Mouse (Mus musculus) midbrain, embryonic 14.5 days (tissue): ENCODE measurements around the gene Mtfmt. TPM values are rescaled to one million over a fixed set of nuclear protein-coding genes. Genes with fewer than 3 reads are reported as not detected.

ENCODE experiments used
- ATAC-seq: fragments of 200-750 bp; cut with Nextera tagmentation; 2 replicates; pipeline ENCODE4 v1.8.0; 2017; ENCODE audit warnings: moderate number of reproducible peaks, moderate library complexity; ENCODE audit not compliant: low FRiP score, low TSS enrichment
- DNase-seq: peaks from one replicate; pipeline ENCODE4 v3.0.0-alpha.2; 2015
- H3K27ac ChIP-seq: fragments of 300-500 bp; sonication (generic); replicated peaks from 2 replicates; pipeline ENCODE4 v1.5.1; 2014; ENCODE audit warnings: mild to moderate bottlenecking, low read depth, low read length, moderate library complexity
- H3K27me3 ChIP-seq: fragments of 300-500 bp; sonication (generic); 2 replicates; pipeline ENCODE4 v1.6.1; 2014; ENCODE audit warnings: low read length, control low read depth, mixed read lengths; ENCODE audit not compliant: control insufficient read depth, insufficient read depth
- H3K36me3 ChIP-seq: fragments of 300-500 bp; sonication (generic); 2 replicates; pipeline ENCODE4 v1.6.1; 2014; ENCODE audit warnings: low read length, control low read depth; ENCODE audit not compliant: control insufficient read depth, insufficient read depth
- H3K4me1 ChIP-seq: fragments of 300-500 bp; sonication (generic); 2 replicates; pipeline ENCODE4 v1.6.1; 2014; ENCODE audit warnings: mild to moderate bottlenecking, antibody characterized with exemption, low read length, control low read depth; ENCODE audit not compliant: control insufficient read depth, insufficient read depth
- H3K4me2 ChIP-seq: fragments of 300-500 bp; sonication (generic); 2 replicates; pipeline ENCODE4 v1.6.1; 2014; ENCODE audit warnings: mild to moderate bottlenecking, low read length, moderate library complexity
- H3K4me3 ChIP-seq: fragments of 300-500 bp; sonication (generic); replicated peaks from 2 replicates; pipeline ENCODE4 v1.5.1; 2014; ENCODE audit warnings: low read depth, low read length
- H3K9ac ChIP-seq: fragments of 300-500 bp; sonication (generic); replicated peaks from 2 replicates; pipeline ENCODE4 v1.6.1; 2014; ENCODE audit warnings: mild to moderate bottlenecking, low read length, moderate library complexity
- H3K9me3 ChIP-seq: fragments of 300-500 bp; sonication (generic); 2 replicates; pipeline ENCODE4 v1.6.1; 2016; ENCODE audit warnings: low read length, control low read depth, mixed read lengths; ENCODE audit not compliant: control insufficient read depth
- WGBS: fragments of 180-500 bp; shearing (Covaris S2); extraction: QIAGEN DNeasy Blood & Tissue Kit; methylation state at CpG from one replicate; pipeline ENCODE4 v1.1.7; 2014; 5-methylcytosine and 5-hydroxymethylcytosine counted together
- polyA plus RNA-seq: library from polyadenylated mRNA; unstranded; fragments of >200 nt; fragmentation: Nextera tagmentation; extraction: Ambion mirVana; gene quantifications from 2 replicates; pipeline ENCODE4 v1.2.1, GENCODE M21; 2014

Mtfmt gene
- polyA plus RNA-seq, 1 experiment from 2014 or later = 23.5 TPM

DNA sequence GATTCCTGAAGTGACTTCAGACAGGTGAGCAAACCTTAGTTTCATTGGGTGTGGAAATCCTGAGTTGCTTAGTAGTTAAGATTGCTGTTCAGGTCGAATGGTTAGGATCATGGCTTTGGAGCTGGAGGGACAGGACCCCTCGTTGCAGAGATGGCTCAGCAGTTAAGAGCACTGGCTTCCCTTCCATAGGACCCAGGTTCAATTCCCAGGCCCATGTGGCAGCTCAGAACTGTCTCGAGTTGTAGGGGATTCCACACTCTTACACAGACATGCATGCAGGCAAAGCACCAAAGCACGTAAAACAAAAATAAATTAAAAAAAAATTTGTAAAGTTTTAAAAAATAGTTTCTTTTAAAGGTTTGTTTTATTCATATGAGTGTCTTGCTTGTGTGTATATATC lies 371 bp upstream of the Mtfmt start:
- Histone ChIP-seq H3K4me1 (peaks cover 6% of the 10 kb centered on the region), H3K4me2 (peak overlapping the region; percentile 66; the same call in 1 of the 2 replicates), H3K36me3 (peaks cover 6% of the 10 kb centered on the region), H3K27ac (no peak overlapping the region), H3K27me3 (no peaks in the 10 kb centered on the region), H3K9me3 (no peaks in the 10 kb centered on the region), H3K9ac (no peak overlapping the region), H3K4me3 (peak overlapping the region; percentile 94; the same call in 1 of the 2 replicates)
- WGBS = 75% methylated on average over 4 of the region's 4 CpGs
- no peak for DNase-seq
- ATAC-seq = no peak; the same call in 1 of the 2 replicates

DNA sequence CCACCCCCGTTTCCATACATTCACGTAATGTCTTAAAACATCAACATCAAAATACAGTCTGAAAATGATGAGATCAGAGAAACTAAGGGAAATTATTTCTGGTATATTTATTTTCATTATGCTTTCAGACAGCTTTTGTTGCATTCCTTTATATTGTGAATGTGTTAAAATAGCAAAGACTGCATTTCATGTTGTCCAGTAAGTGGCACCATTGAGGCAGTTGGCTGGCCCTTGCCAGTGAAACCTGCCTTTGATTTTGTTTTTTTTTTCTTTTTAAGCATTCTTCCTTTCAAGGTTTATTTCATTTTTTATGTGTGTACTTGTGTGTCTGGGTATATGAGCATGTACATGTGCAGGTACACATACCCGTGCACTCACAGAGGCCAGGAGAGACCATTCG lies 9.1 kb downstream of the Mtfmt start:
- H3K4me2 ChIP-seq = no peak overlapping the region
- no peak overlapping the region for H3K4me3 ChIP-seq
- peaks cover 76% of the 10 kb centered on the region for H3K36me3 ChIP-seq
- H3K27me3 ChIP-seq = no peaks in the 10 kb centered on the region
- no peak overlapping the region for H3K9ac ChIP-seq
- H3K4me1 ChIP-seq = no peaks in the 10 kb centered on the region
- no peak for DNase-seq
- WGBS = 95% methylated on average over 4 of the region's 4 CpGs
- no peak overlapping the region for H3K27ac ChIP-seq
- no peak for ATAC-seq
- H3K9me3 ChIP-seq = no peaks in the 10 kb centered on the region

GRCm38 (mm10) chr9:65447951-65448350 lies 12.4 kb downstream of the Mtfmt start:
- ATAC-seq (no peak), DNase-seq (no peak)
- Histone ChIP-seq H3K36me3 (peaks cover 83% of the 10 kb centered on the region), H3K4me1 (no peaks in the 10 kb centered on the region), H3K4me2 (no peak overlapping the region), H3K9me3 (no peaks in the 10 kb centered on the region), H3K27ac (no peak overlapping the region), H3K4me3 (no peak overlapping the region), H3K9ac (no peak overlapping the region), H3K27me3 (no peaks in the 10 kb centered on the region)
- 91% methylated on average over 6 of the region's 6 CpGs for WGBS

GRCm38 (mm10) chr9:65458975-65459374 lies 23.4 kb downstream of the Mtfmt start:
- no peak for ATAC-seq
- H3K4me2 ChIP-seq = no peak overlapping the region
- H3K9me3 ChIP-seq = no peaks in the 10 kb centered on the region
- H3K36me3 ChIP-seq = no peaks in the 10 kb centered on the region
- no peak overlapping the region for H3K4me3 ChIP-seq
- peaks cover 25% of the 10 kb centered on the region for H3K4me1 ChIP-seq
- H3K27ac ChIP-seq = no peak overlapping the region
- no peak for DNase-seq
- H3K9ac ChIP-seq = no peak overlapping the region
- no peaks in the 10 kb centered on the region for H3K27me3 ChIP-seq
- 91% methylated on average over 2 of the region's 2 CpGs for WGBS

DNA sequence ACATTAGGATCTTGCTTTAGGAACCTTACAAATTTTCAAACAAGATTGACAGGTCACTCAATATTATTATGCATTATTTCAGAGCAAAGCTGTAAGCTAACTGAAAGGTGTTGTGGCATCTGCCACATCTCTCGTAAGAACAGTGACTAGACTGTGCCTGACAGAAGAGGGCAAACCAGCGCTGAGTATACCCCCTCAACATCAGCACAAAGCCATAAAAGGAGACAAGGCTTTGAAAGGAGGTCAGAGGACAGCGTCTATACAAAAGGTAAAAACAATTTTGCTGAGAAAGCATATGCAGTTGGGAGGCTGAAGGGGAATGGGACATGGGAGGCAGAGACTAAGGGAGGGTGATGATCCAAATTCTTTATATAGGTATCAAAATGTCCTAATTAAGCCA lies 24.6 kb downstream of the Mtfmt start:
- DNase-seq = no peak
- Histone ChIP-seq H3K4me2 (peak overlapping the region; percentile 82), H3K27ac (peak overlapping the region; percentile 91), H3K9ac (peak overlapping the region; percentile 80; the same call in 1 of the 2 replicates), H3K27me3 (no peaks in the 10 kb centered on the region), H3K4me1 (peaks cover 25% of the 10 kb centered on the region), H3K36me3 (peaks cover under 1% of the 10 kb centered on the region; the same call in 1 of the 2 replicates), H3K9me3 (no peaks in the 10 kb centered on the region), H3K4me3 (peak overlapping the region; percentile 83)
- WGBS = 35% methylated on average over 3 of the region's 3 CpGs
- ATAC-seq = no peak

- WGBS = under 1% methylated on average over 53 of the region's 53 CpGs
- peak within 1 kb of the TSS; percentile 91 for H3K27ac ChIP-seq
Observed at GRCm38 (mm10) chr9:65460732-65461442, 25.3 kb downstream of the Mtfmt start, which contains the start of gene Spg21. Spg21 (plus strand) TSS chr9:65460947.

DNA sequence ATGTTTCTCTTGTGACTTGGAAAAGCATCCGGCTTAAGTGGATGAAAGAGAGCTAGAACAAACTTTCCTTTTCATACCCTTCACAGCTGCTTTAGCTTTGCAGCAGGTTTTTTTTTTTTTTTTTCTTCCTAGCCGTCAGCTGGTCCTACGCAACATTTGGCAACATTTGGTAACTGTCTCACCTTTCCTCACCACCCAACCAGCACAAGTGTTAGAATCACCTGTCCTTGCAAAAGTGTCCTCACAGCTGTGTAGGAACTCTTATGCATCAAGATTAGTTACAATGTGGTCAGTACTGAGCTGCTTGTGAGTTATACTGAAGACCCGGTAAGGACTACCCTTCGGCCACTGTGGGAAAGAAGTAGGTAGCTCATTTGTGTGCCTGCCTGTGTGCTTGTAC lies 27.0 kb downstream of the Mtfmt start:
- Histone ChIP-seq H3K4me2 (peak overlapping the region; percentile 82), H3K4me3 (no peak overlapping the region), H3K36me3 (peaks cover 17% of the 10 kb centered on the region), H3K27ac (no peak overlapping the region), H3K4me1 (peaks cover 25% of the 10 kb centered on the region), H3K9ac (no peak overlapping the region), H3K9me3 (no peaks in the 10 kb centered on the region), H3K27me3 (no peaks in the 10 kb centered on the region)
- 80% methylated on average over 5 of the region's 5 CpGs for WGBS
- DNase-seq (no peak), ATAC-seq (no peak)

More at GRCm38 (mm10) chr9:65460732-65461442, 25.3 kb downstream of the Mtfmt start, which contains the start of gene Spg21:
- no peaks in the 10 kb centered on the region for H3K9me3 ChIP-seq
- DNase-seq (peak; percentile 97), ATAC-seq (peak; percentile 95)
- peak within 1 kb of the TSS; percentile 83 for H3K4me3 ChIP-seq
- H3K4me2 ChIP-seq = peak within 1 kb of the TSS; percentile 82
- no peaks in the 10 kb centered on the region for H3K27me3 ChIP-seq
- peaks cover 25% of the 10 kb centered on the region for H3K4me1 ChIP-seq
- H3K9ac ChIP-seq = peak within 1 kb of the TSS; percentile 80
- H3K36me3 ChIP-seq = peaks cover 7% of the 10 kb centered on the region; the same call in 1 of the 2 replicates

DNA sequence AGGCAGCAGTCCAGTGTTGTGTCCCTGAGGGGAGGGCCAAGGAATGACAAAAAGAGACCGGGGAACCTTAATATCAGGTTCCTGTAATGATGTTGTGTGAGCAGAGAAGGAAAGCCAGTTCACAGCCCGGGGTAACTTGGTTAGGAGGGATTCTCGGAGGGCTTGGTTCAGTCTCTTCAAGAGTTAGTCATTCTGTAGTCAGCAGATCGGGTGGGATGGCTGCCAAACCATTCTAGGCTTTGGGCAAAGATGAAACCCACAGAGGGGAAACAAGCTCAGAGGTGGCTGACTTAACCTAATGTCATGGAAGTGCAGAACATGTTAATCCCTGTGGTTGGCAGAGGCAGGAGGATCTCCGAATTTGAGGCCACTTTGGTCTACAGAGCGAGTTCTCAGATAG lies 28.6 kb downstream of the Mtfmt start:
- DNase-seq (no peak), ATAC-seq (no peak)
- Histone ChIP-seq H3K4me3 (no peak overlapping the region), H3K27ac (no peak overlapping the region), H3K27me3 (no peaks in the 10 kb centered on the region), H3K9ac (no peak overlapping the region), H3K4me1 (peaks cover 25% of the 10 kb centered on the region), H3K9me3 (no peaks in the 10 kb centered on the region), H3K4me2 (no peak overlapping the region), H3K36me3 (peaks cover 30% of the 10 kb centered on the region)
- 96% methylated on average over 6 of the region's 6 CpGs for WGBS

- Histone ChIP-seq H3K4me3 (no peak overlapping the region), H3K9ac (no peak overlapping the region), H3K27me3 (no peaks in the 10 kb centered on the region), H3K4me1 (peaks cover 22% of the 10 kb centered on the region), H3K36me3 (peaks cover 41% of the 10 kb centered on the region), H3K4me2 (no peak overlapping the region), H3K27ac (no peak overlapping the region), H3K9me3 (no peaks in the 10 kb centered on the region)
- ATAC-seq (no peak), DNase-seq (no peak)
- 92% methylated on average over 2 of the region's 2 CpGs for WGBS
Observed at GRCm38 (mm10) chr9:65465241-65465640, 29.7 kb downstream of the Mtfmt start.
